Comparison of ENCODE assay signal across 35 mouse cellular contexts in genomic region chrX:155601196-155601595, GRCm38 (mm10). TPM values are rescaled to one million over a fixed set of nuclear protein-coding genes. Genes with fewer than 3 reads are reported as not detected.
DNase-seq lines count a peak whose midpoint lies in the region; ATAC-seq and TF ChIP-seq lines count a peak whose summit lies in the region.
"Had no signal": no experiment of that assay in that cellular context is flagged by ENCODE, and none has a peak within 500 bp of the region (broad histone marks: within the 10 kb centered on the region; RNA-seq: fewer than 3 reads in every experiment).

No protein-coding gene starts in this region.

- H3K9ac ChIP-seq in lung, embryonic 14.5 days, result no peak overlapping the region
- H3K9ac ChIP-seq: embryonic facial prominence, embryonic 13.5 days; forebrain, embryonic 12.5 days; heart, embryonic 13.5 days; hindbrain, embryonic 12.5 days; kidney, embryonic 15.5 days had no signal

- peak; percentile 44 for DNase-seq in lung, embryonic 14.5 days
- no peak for DNase-seq in lung, adult 18-20 months
- DNase-seq in frontal cortex, postnatal 36 days (ENCODE audit: low spot score in 2 of 2), result peak; percentile 36 to 79
- peak; percentile 51 to 67 for DNase-seq in right cerebral cortex, adult 2 months (ENCODE audit: low spot score in 2 of 2)
- DNase-seq in cerebellum, adult 8-10 months, result no peak
- DNase-seq in adrenal gland, postnatal 4 days (ENCODE audit: low spot score in 2 of 2), result no peak
- no peak for DNase-seq in hindbrain, embryonic 10.5 days (ENCODE audit: low spot score)
- DNase-seq: adrenal gland, adult 2 months; B cell, adult 2 months; cerebellum, adult 2 months; cerebellum, postnatal 36 days; embryo, embryonic 11 days; gastrocnemius, postnatal 25 days; heart, adult 18-20 months; heart, postnatal 14 days; kidney, postnatal 36 days; liver; lung, postnatal 10 days; thymus, postnatal 25 days had no signal

- no peaks in the 10 kb centered on the region for H3K27me3 ChIP-seq in lung, embryonic 14.5 days (ENCODE audit: insufficient read depth, low read length)
- H3K27me3 ChIP-seq in hindbrain, embryonic 10.5 days (ENCODE audit: insufficient read depth, poor library complexity, severe bottlenecking), result no peaks in the 10 kb centered on the region
- H3K27me3 ChIP-seq: CH12.LX; embryonic facial prominence, embryonic 13.5 days; forebrain, embryonic 12.5 days; heart, embryonic 13.5 days; hindbrain, embryonic 12.5 days; kidney, embryonic 15.5 days had no signal

- H3K36me3 ChIP-seq in lung, embryonic 14.5 days (ENCODE audit: insufficient read depth), result no peaks in the 10 kb centered on the region
- H3K36me3 ChIP-seq in hindbrain, embryonic 10.5 days, result no peaks in the 10 kb centered on the region
- H3K36me3 ChIP-seq: embryonic facial prominence, embryonic 13.5 days; forebrain, embryonic 12.5 days; G1E; heart, embryonic 13.5 days; hindbrain, embryonic 12.5 days; kidney, embryonic 15.5 days; limb, embryonic 10.5 days; midbrain, embryonic 10.5 days had no signal

- no peak overlapping the region for H3K4me3 ChIP-seq in lung, embryonic 14.5 days (ENCODE audit: low read depth, low read length)
- no peak overlapping the region for H3K4me3 ChIP-seq in hindbrain, embryonic 10.5 days
- H3K4me3 ChIP-seq: embryonic facial prominence, embryonic 13.5 days; erythroblast, embryonic 14.5 days; forebrain, embryonic 12.5 days; heart, embryonic 13.5 days; hindbrain, embryonic 12.5 days; kidney, embryonic 15.5 days; limb, embryonic 10.5 days; midbrain, embryonic 10.5 days had no signal

- no peak overlapping the region for H3K4me2 ChIP-seq in lung, embryonic 14.5 days
- H3K4me2 ChIP-seq: embryonic facial prominence, embryonic 13.5 days; forebrain, embryonic 12.5 days; heart, embryonic 13.5 days; hindbrain, embryonic 12.5 days; kidney, embryonic 15.5 days had no signal

- no peak overlapping the region for H3K27ac ChIP-seq in lung, embryonic 14.5 days (ENCODE audit: low read depth)
- H3K27ac ChIP-seq in hindbrain, embryonic 10.5 days, result no peak overlapping the region
- H3K27ac ChIP-seq: embryonic facial prominence, embryonic 13.5 days; forebrain, embryonic 12.5 days; heart, embryonic 13.5 days; hindbrain, embryonic 12.5 days; kidney, embryonic 15.5 days; limb, embryonic 10.5 days; midbrain, embryonic 10.5 days had no signal

- TF ChIP-seq CTCF in lung, embryonic 14.5 days (IDR thresholded peaks at IDR 0.05; ENCODE audit: low read depth), result no peak

- H3K9me3 ChIP-seq in lung, embryonic 14.5 days (ENCODE audit: low read depth, low read length), result no peaks in the 10 kb centered on the region
- H3K9me3 ChIP-seq in hindbrain, embryonic 10.5 days, result no peaks in the 10 kb centered on the region
- H3K9me3 ChIP-seq: embryonic facial prominence, embryonic 13.5 days; forebrain, embryonic 12.5 days; G1E; heart, embryonic 13.5 days; hindbrain, embryonic 12.5 days; kidney, embryonic 15.5 days; limb, embryonic 10.5 days; midbrain, embryonic 10.5 days had no signal

- WGBS in lung, embryonic 14.5 days, result 66% methylated on average over 2 of the region's 2 CpGs
- WGBS in hindbrain, embryonic 10.5 days, result 85% methylated on average over 2 of the region's 2 CpGs

- ATAC-seq in lung, embryonic 14.5 days (ENCODE audit: insufficient read depth), result no peak
- ATAC-seq: intestine, postnatal 0 days had no signal

- no peaks in the 10 kb centered on the region for H3K4me1 ChIP-seq in lung, embryonic 14.5 days (ENCODE audit: insufficient read depth)
- no peaks in the 10 kb centered on the region for H3K4me1 ChIP-seq in hindbrain, embryonic 10.5 days (replicated peaks)
- H3K4me1 ChIP-seq: embryonic facial prominence, embryonic 13.5 days; forebrain, embryonic 12.5 days; heart, embryonic 13.5 days; hindbrain, embryonic 12.5 days; kidney, embryonic 15.5 days; limb, embryonic 10.5 days; midbrain, embryonic 10.5 days had no signal

RNA-seq across cellular contexts. Expression of gene Ptchd1, which starts 22.4 kb away (rescaled TPM):
- 0.32 and 0.76 TPM in 2 replicates for polyA plus RNA-seq in lung, embryonic 14.5 days (2014; fragmentation: Nextera tagmentation; extraction: Ambion mirVana)
- 1 to 10 TPM in 1 of 2 experiments, under 1 TPM in 1; 0.93 to 2.7 TPM for total RNA-seq in adrenal gland, postnatal 4 days (2021)
- 0.22 and 0.59 TPM in 2 replicates for polyA plus RNA-seq in hindbrain, embryonic 10.5 days (2016; fragmentation: Nextera tagmentation; extraction: Ambion mirVana)
- total RNA-seq: CH12.LX; G1E; heart, adult 18-20 months had no signal
- polyA plus RNA-seq: adrenal gland, adult 2 months; erythroblast, embryonic 14.5 days; G1E; liver, embryonic 16.5 days had no signal

RNA-seq across cellular contexts. Expression of gene Gm15155, which starts 23.3 kb away (rescaled TPM):
- polyA plus RNA-seq in lung, embryonic 14.5 days (2014; fragmentation: Nextera tagmentation; extraction: Ambion mirVana), result not detected in 2 replicates
- not detected for total RNA-seq in adrenal gland, postnatal 4 days (2021)
- polyA plus RNA-seq in hindbrain, embryonic 10.5 days (2016; fragmentation: Nextera tagmentation; extraction: Ambion mirVana), result not detected in 2 replicates
- total RNA-seq: adrenal gland, adult 2 months; CH12.LX; G1E; gastrocnemius, postnatal 25 days; heart, adult 18-20 months; heart, postnatal 14 days; layer of hippocampus, postnatal 14 days; monocyte, adult 5-6 weeks had no signal
- polyA plus RNA-seq: adrenal gland, adult 2 months; cerebellum, adult 2 months; embryonic facial prominence, embryonic 13.5 days; erythroblast, embryonic 14.5 days; forebrain, embryonic 12.5 days; G1E; heart, embryonic 13.5 days; hindbrain, embryonic 12.5 days; intestine, postnatal 0 days; kidney, embryonic 15.5 days; limb, embryonic 10.5 days; liver, embryonic 16.5 days; midbrain, embryonic 10.5 days; neural tube, embryonic 11.5 days; spleen, adult 2 months had no signal

Comparison
In these comparisons a context has a peak if more than half of its experiments do, and no peak if none do; other contexts are left out.
1. DNase-seq: peak in lung, embryonic 14.5 days (single experiment), frontal cortex, postnatal 36 days (2 of 2) and right cerebral cortex, adult 2 months (2 of 2); none in lung, adult 18-20 months (0 of 2), cerebellum, adult 8-10 months (single experiment), adrenal gland, postnatal 4 days (0 of 2) and hindbrain, embryonic 10.5 days (single experiment).